Mouse (Mus musculus) embryonic facial prominence, embryonic 14.5 days (tissue): Measurements from ENCODE around the gene Ubr2. TPM values are rescaled to one million over a fixed set of nuclear protein-coding genes. Genes with fewer than 3 reads are reported as not detected.

Experiments
- ATAC-seq: fragments of 200-750 bp; cut with Nextera tagmentation; 2 replicates; pipeline ENCODE4 v1.8.0; 2017; ENCODE audit warnings: low read depth, moderate number of reproducible peaks, moderate TSS enrichment
- DNase-seq: peaks from one replicate; pipeline ENCODE4 v3.0.0-alpha.2; 2015; ENCODE audit warnings: low spot score
- H3K27ac ChIP-seq: fragments of 300-500 bp; sonication (generic); replicated peaks from 2 replicates; pipeline ENCODE4 v1.5.1; 2014; ENCODE audit warnings: low read depth, mild to moderate bottlenecking, low read length, moderate library complexity
- H3K27me3 ChIP-seq: fragments of 300-500 bp; sonication (generic); replicated peaks from 2 replicates; pipeline ENCODE4 v1.6.1; 2014; ENCODE audit warnings: low read length; ENCODE audit not compliant: control insufficient read depth, insufficient read depth
- H3K36me3 ChIP-seq: fragments of 300-500 bp; sonication (generic); 2 replicates; pipeline ENCODE4 v1.6.1; 2014; ENCODE audit warnings: low read length, mixed read lengths; ENCODE audit not compliant: control insufficient read depth, insufficient read depth
- H3K4me1 ChIP-seq: fragments of 300-500 bp; sonication (generic); 2 replicates; pipeline ENCODE4 v1.6.1; 2014; ENCODE audit warnings: antibody characterized with exemption, low read length; ENCODE audit not compliant: control insufficient read depth, insufficient read depth
- H3K4me2 ChIP-seq: fragments of 300-500 bp; sonication (generic); 2 replicates; pipeline ENCODE4 v1.6.1; 2014; ENCODE audit warnings: low read depth, mild to moderate bottlenecking, low read length, moderate library complexity, mixed read lengths
- H3K4me3 ChIP-seq: fragments of 300-500 bp; sonication (generic); 2 replicates; pipeline ENCODE4 v1.5.1; 2014; ENCODE audit warnings: low read depth, mild to moderate bottlenecking, low read length
- H3K9ac ChIP-seq: fragments of 300-500 bp; sonication (generic); 2 replicates; pipeline ENCODE4 v1.6.1; 2014; ENCODE audit warnings: low read depth, mild to moderate bottlenecking, low read length, moderate library complexity, mixed read lengths
- H3K9me3 ChIP-seq: fragments of 300-500 bp; sonication (generic); 2 replicates; pipeline ENCODE4 v1.6.1; 2016; ENCODE audit warnings: low read length; ENCODE audit not compliant: control insufficient read depth
- WGBS: fragments of 180-500 bp; shearing (Covaris S2); extraction: QIAGEN DNeasy Blood & Tissue Kit; methylation state at CpG from one replicate; pipeline ENCODE4 v1.1.7; 2014; 5-methylcytosine and 5-hydroxymethylcytosine counted together
- polyA plus RNA-seq: library from polyadenylated mRNA; unstranded; fragments of >200 nt; fragmentation: Nextera tagmentation; extraction: Ambion mirVana; gene quantifications from 2 replicates; pipeline ENCODE4 v1.2.1, GENCODE M21; 2014

Gene Ubr2
- polyA plus RNA-seq, 1 experiment from 2014 or later, result 21.9 TPM

DNA sequence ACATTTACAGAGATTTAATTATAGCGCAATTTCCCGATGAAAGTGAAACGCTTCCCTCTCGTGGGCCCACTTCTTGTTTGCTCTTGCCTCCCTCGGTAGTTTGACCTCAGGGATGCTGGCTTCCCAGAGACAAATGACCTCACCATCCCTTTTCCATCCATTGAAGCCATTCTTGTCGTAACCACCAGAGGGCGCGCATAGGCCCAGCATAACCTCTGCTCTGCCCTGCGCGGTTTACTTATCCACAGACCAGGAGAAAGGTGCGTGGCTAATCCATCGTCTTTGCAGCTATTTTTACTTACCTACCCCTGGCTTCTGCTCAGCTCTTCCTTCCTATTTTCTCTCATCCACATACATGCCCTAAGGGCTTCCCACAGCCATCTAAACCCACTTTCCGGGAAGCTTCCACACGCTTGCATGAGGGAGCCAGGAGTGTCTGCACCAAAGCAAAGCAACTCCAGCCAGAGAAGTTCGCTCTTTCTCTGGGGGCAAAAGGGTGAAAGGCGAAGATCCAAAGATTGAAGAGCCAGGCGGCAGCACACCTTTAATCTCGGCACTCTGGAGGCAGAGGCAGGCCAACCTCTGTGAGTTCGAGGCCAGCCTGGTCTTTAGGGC lies 106.4 kb downstream of the Ubr2 start:
- Histone ChIP-seq H3K9ac (no peak overlapping the region), H3K4me1 (no peaks in the 10 kb centered on the region), H3K36me3 (no peaks in the 10 kb centered on the region), H3K9me3 (no peaks in the 10 kb centered on the region), H3K27me3 (no peaks in the 10 kb centered on the region), H3K4me3 (no peak overlapping the region), H3K27ac (no peak overlapping the region), H3K4me2 (no peak overlapping the region)
- 20% methylated on average over 19 of the region's 19 CpGs for WGBS
- ATAC-seq, result peak; percentile 88
- peak; percentile 77 for DNase-seq

GRCm38 (mm10) chr17:46900941-46901340 lies 109.4 kb downstream of the Ubr2 start:
- no peak overlapping the region for H3K4me3 ChIP-seq
- no peaks in the 10 kb centered on the region for H3K27me3 ChIP-seq
- H3K36me3 ChIP-seq, result no peaks in the 10 kb centered on the region
- no peaks in the 10 kb centered on the region for H3K4me1 ChIP-seq
- DNase-seq (no peak), ATAC-seq (no peak)
- no peaks in the 10 kb centered on the region for H3K9me3 ChIP-seq
- no peak overlapping the region for H3K4me2 ChIP-seq
- no peak overlapping the region for H3K9ac ChIP-seq
- WGBS, result 50% methylated on average over 2 of the region's 2 CpGs
- no peak overlapping the region for H3K27ac ChIP-seq

DNA sequence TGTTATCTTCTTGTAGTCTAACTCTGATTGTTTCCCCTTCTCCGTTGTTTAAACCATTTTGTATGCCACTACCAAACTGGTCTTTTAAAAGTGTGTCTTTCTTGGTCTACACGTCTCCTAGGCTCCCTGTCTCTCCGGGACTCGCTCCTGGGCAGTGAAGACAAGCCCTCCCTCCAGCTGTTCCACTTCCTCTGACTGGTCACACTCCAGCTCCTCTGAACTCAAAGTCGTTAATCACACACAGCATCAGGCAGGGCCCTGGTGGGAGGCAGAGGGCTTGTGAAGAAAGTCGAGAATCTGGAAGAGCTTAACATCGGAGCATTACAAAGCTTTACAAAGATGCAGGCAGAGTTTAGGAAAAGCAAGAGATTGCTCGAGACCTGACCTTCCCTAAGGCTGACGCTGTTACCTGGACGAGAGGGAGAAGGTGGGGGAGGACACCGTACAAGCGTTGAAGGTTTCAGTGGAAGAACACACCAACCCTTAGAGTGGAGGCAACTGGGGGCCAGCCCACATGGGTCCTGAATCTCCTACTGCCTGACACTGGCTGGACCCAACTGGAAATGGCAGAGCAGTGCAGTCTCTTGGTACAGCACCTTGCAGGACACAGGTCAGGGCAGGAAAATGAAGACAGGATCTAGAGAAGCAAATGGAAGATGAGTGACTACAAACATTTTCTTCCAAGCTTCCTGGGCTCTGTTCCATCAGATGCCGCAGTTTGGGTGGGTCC lies 113.0 kb downstream of the Ubr2 start:
- 40% methylated on average over 13 of the region's 13 CpGs for WGBS

GRCm38 (mm10) chr17:46895426-46895825 lies 114.9 kb downstream of the Ubr2 start:
- ATAC-seq (no peak), DNase-seq (no peak)
- WGBS, result 88% methylated on average over 9 of the region's 9 CpGs
- no peak overlapping the region for H3K9ac ChIP-seq
- H3K36me3 ChIP-seq, result peaks cover 17% of the 10 kb centered on the region
- no peak overlapping the region for H3K27ac ChIP-seq
- peaks cover 19% of the 10 kb centered on the region for H3K4me1 ChIP-seq
- H3K4me2 ChIP-seq, result no peak overlapping the region
- no peaks in the 10 kb centered on the region for H3K9me3 ChIP-seq
- no peaks in the 10 kb centered on the region for H3K27me3 ChIP-seq
- no peak overlapping the region for H3K4me3 ChIP-seq

More for the DNA sequence above, 113.0 kb downstream of the Ubr2 start:
- no peak overlapping the region for H3K9ac ChIP-seq
- no peak for DNase-seq
- no peak overlapping the region for H3K4me3 ChIP-seq
- no peaks in the 10 kb centered on the region for H3K27me3 ChIP-seq
- no peak overlapping the region for H3K27ac ChIP-seq
- no peak for ATAC-seq
- H3K4me1 ChIP-seq, result peaks cover 8% of the 10 kb centered on the region
- no peaks in the 10 kb centered on the region for H3K9me3 ChIP-seq
- no peak overlapping the region for H3K4me2 ChIP-seq
- peaks cover 11% of the 10 kb centered on the region for H3K36me3 ChIP-seq

DNA sequence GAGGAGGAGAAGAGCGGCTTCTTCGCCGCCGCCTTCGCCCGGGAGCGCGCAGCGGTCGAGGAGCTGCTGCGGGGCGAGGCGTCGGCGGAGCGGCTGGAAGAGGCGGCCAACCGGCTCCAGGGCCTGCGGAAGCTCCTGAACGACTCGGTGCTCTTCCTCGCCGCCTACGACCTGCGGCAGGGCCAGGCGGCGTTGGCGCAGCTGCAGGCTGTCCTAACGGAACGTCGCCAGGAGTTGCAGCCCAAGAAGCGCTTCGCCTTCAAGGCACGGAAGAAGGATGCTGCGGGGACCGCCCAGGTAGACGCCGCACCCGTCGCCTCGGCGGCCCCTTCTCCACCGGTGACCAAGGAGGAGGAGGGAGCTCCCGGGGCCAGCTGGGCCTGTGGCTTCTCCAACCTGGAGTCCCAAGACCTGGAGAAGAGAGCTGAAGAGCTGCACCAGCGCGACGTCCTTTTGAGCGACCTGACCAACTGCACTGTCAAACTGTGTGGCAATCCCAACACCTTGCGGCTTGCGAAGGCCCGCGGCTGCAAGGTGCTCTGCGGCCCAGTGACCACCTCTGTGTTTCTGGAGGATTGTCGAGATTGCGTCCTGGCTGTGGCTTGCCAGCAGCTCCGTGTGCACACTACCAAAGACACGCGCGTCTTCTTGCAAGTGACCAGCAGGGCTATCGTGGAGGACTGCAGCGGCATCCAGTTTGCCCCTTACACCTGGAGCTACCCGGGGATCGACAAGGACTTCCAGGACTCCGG lies 119.3 kb downstream of the Ubr2 start:
- ATAC-seq (peak; percentile 26), DNase-seq (no peak)
- H3K9me3 ChIP-seq, result no peaks in the 10 kb centered on the region
- WGBS, result 4% methylated on average over 37 of the region's 64 CpGs
- H3K27me3 ChIP-seq, result no peaks in the 10 kb centered on the region
- peaks cover 19% of the 10 kb centered on the region for H3K4me1 ChIP-seq
- H3K27ac ChIP-seq, result peak overlapping the region; percentile 87
- peak overlapping the region; percentile 95 for H3K4me3 ChIP-seq
- peak overlapping the region; percentile 89 for H3K9ac ChIP-seq
- H3K4me2 ChIP-seq, result peak overlapping the region; percentile 88
- H3K36me3 ChIP-seq, result peaks cover 17% of the 10 kb centered on the region

DNA sequence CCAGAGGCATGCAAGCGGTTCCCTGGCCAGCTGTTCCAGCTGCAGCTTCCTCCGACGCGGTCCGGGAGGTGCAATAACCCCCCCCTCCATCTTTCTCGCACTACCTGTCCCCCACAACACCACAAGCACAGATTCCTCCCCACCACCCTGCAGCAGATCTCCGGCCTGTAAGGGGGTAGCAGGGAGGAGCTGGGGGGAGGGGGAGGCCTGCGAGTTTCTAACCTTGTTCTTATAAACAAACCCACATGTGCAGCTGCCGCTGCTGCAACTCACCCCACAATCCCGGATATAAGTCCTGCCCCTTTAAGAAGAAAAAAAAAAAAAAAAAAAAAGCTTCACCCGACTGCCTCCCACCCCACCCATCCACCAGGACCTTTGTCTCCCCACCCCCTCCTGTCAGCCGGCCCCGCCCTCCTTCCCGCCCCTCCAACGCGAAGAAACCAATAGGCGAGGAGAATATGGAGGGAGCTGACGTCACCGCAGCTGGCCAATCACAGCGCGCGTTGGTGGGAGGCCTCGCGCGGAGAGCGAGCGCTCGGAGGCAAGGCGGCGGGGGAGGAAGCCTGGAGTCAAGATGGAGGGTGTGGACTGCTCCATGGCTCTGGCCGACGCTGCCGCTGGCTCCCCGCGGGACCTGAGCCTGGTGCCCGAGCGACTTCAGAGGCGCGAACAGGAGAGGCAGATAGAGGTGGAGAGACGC lies 120.1 kb downstream of the Ubr2 start, which contains the start of gene Tbcc:
Tbcc (plus strand) TSS at position 569 of the 700 bp plus-strand sequence.
- H3K4me2 ChIP-seq, result peak within 1 kb of the TSS; percentile 88
- peaks cover 17% of the 10 kb centered on the region for H3K36me3 ChIP-seq
- WGBS, result under 1% methylated on average over 29 of the region's 40 CpGs
- H3K9ac ChIP-seq, result peak within 1 kb of the TSS; percentile 89
- DNase-seq, result peak; percentile 98
- peak within 1 kb of the TSS; percentile 99 for H3K27ac ChIP-seq
- H3K4me3 ChIP-seq, result peak within 1 kb of the TSS; percentile 95
- ATAC-seq, result peak; percentile 93
- H3K9me3 ChIP-seq, result no peaks in the 10 kb centered on the region
- no peaks in the 10 kb centered on the region for H3K27me3 ChIP-seq
- peaks cover 19% of the 10 kb centered on the region for H3K4me1 ChIP-seq

- Histone ChIP-seq H3K9me3 (no peaks in the 10 kb centered on the region), H3K4me2 (peak overlapping the region; percentile 88), H3K36me3 (peaks cover 17% of the 10 kb centered on the region), H3K4me1 (peaks cover 19% of the 10 kb centered on the region), H3K4me3 (peak overlapping the region; percentile 95), H3K9ac (peak overlapping the region; percentile 81), H3K27me3 (no peaks in the 10 kb centered on the region), H3K27ac (peak overlapping the region; percentile 99)
- under 1% methylated on average over 36 of the region's 44 CpGs for WGBS
- peak; percentile 87 for DNase-seq
- ATAC-seq, result peak; percentile 47
Observed at GRCm38 (mm10) chr17:46889450-46890084, 120.8 kb downstream of the Ubr2 start.
